Mouse (Mus musculus) monocyte, adult 2 months (primary cell): ENCODE measurements around the gene Dnah2.
"Not testable (repeated sequence)": the region's sequence is repeated elsewhere in the genome, so short reads cannot be mapped to it uniquely, and the experiment has no call there.

ENCODE experiments used
- DNase-seq, 2 experiments: peaks; one replicate each; pipeline ENCODE4 v3.0.0; 2022; ENCODE audit warnings: low spot score in 2 of 2, low read depth in 1 of 2

Dnah2 gene

DNA sequence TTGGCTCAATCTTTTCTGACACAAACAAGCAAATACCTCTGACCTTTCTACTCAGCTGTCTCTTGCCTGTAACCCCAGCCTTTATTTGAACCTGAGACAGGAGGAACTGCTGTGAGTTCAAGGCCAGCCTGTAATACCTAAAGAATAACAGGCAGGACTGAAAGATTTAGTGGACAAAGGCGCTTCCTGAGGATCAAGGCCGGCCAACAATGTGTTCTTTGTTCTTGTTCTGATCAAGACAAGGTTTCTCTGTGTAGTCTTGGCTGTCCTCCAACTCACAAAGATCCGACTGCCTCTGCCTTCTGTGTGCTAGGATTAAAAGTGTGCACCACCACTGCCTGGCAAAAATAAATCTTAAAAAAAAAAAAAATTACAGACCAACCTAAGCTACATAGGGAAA, 15.5 kb upstream of the Dnah2 start:
- no peak for DNase-seq

GRCm38 (mm10) chr11:69563373-69563772, 14.5 kb upstream of the Dnah2 start:
- no peak for DNase-seq

GRCm38 (mm10) chr11:69560896-69561854, 12.3 kb upstream of the Dnah2 start:
- no peak for DNase-seq

DNA sequence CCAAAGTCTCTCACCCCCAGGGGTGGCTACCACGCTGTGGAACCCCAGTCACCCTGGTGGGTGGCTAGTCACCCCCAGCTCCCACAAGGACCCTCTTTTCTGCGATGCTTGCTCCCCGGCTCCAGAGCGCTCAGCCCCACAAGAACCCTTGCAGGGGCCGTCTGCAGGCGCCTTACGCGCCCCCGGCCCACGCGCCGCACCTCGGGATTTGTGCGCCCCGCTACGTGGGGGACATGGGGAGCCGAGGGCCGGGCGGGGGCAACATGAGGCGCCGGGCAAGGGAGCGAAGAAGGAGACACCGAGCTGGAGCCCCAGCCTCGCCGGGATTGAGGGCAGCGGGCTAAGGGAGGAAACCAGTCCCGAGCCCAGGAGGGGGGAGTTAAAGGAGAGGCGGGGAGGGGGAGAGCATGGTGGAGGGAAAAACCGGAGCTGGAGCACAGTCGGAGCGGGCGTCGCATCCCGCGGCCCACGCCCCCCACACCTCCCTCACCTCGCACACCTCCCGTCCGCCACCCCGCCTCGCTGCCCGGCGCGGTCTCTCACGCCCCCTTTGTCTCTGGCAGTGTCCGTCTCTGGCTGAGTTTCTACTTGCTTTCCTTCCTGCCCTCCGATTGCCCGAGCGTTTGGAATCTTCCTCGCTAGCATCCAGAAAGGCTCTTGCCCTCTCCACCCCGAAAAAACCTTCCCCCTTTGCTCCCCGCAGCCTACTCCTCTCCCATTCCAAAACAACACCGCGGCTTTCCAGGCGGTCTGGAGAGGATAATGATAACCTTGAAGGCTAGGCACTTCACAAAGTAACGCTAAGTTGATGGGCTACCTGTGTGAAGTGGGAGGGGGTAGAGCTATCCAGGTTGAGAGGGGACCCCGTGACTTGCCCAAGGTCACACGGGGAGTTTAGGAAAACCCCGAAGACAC, 11.2 kb upstream of the Dnah2 start, which contains the start of gene Efnb3:
Gene Efnb3 (minus strand): TSS at position 355 of the 915 bp plus-strand sequence.
- no peak for DNase-seq

- no peak for DNase-seq
These were observed 10.3 kb upstream of the Dnah2 start for GRCm38 (mm10) chr11:69559183-69559582.

- DNase-seq, result no peak
These were observed 9.8 kb upstream of the Dnah2 start for GRCm38 (mm10) chr11:69558756-69559155.

- no peak for DNase-seq
These were observed 8.6 kb upstream of the Dnah2 start for GRCm38 (mm10) chr11:69557381-69557958.

- no peak for DNase-seq
These were observed 5.7 kb upstream of the Dnah2 start for GRCm38 (mm10) chr11:69554539-69555140.

GRCm38 (mm10) chr11:69553341-69553721, 4.4 kb upstream of the Dnah2 start:
- DNase-seq, result no peak

GRCm38 (mm10) chr11:69552622-69553340, 3.9 kb upstream of the Dnah2 start:
- no peak for DNase-seq

- DNase-seq, result no peak
These were observed 2.4 kb upstream of the Dnah2 start for GRCm38 (mm10) chr11:69551310-69551709.

DNA sequence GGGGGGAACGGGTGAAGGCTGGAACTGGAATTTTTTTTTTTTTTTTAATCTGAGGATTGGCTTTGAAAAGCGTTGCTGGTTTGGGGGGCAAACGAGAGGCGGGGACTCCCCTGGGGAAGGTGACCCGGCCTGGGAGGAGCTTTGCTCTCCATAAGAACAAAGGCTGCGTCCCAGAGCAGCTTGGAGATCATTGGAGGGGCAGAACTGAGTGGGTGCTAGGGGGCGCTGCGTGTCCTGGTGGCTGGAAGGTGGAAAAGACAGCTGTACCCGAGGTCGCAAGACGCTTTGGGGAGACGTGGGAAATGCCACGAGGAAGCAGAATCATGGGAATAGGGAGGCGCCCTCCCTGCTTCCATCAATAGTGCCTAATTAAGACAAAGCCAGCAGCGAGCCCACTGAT, 1.8 kb downstream of the Dnah2 start:
- no peak for DNase-seq

DNA sequence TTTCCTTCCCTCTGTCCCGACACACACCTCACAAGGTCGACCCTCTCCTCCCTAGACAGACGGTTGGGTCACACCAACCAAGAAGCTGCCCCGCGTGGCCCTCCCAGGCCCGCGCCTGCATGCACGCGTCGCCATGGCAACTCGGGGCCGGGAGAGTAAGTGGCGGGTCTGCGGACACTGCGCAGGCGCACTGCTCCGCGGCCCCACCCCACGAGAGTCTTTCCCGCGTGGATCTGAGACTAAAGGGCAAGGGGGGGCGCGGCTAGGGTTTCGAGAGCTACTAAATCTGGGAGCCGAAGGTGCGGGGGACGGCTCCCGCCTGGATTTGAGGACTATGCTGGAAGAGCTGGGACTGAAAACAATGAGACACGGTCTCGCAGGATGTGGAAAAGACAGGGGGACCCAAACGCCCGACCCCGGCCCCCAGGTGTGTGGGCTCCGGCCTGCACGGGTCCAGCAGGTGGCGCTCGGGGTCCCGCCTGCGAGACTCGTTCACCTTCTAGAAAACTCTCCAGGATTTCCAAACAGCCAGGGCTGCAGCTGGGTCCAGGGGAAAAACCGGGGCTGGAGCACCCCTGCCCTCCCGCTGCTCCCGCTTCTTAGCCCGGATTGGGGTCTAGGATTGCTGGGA, 2.4 kb downstream of the Dnah2 start:
- no peak for DNase-seq

DNA sequence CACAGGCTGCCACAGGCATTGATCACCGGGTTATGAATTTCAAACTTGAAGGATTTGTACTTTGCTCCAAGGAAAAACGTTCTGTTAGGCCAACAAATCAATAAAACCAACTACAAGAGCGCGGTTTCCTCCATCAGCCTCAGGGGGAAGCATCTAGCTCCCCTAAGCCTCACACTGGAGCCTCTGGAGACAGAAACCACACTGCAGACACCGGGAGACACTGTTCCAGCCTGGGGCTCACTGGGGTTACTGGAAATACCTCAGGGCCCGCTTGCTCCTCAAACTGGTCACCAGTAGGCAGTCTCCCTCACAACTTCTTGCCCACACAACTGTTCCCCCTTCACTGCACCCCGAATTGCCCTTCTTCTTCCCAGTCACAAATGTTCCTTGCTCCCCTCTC, 3.0 kb downstream of the Dnah2 start:
- DNase-seq, result no peak

DNA sequence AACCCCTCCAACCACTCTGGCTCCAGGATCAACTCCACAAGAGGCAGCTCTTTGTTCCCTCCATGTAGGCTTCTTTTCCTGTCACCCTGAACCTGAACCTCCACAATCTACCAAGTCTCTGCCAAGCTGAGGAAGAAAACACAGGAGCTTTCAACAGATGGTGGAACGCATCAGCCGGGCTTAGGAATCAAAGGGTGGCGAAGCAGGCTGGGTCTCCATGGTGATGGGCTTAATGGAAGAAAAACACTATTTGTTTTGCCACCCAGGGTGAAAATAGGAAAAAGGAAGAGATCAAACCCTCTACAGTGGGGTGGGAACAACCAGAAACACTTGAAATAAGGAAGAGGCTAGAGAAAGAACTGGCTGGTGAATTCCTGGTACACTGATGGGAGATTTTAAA, 5.3 kb downstream of the Dnah2 start:
- DNase-seq, result no peak

DNA sequence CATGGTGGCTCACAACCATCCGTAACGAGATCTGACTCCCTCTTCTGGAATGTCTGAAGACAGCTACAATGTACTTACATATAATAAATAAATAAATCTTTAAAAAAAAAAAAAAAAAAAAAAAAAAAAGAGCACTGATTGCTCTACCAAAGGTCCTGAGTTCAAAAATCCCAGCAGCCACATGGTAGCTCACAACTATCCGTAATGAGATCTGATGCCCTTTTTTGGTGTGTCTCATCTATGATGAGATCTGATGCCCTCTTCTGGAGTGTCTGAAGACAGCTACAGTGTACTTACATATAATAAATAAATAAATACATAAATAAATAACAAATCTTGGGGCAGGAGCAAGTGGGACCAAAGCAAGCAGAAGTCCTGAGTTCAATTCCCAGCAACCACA, 7.2 kb downstream of the Dnah2 start:
- DNase-seq, result not testable (repeated sequence)

- DNase-seq, result no peak
These were observed 8.2 kb downstream of the Dnah2 start for GRCm38 (mm10) chr11:69540700-69541099.

DNA sequence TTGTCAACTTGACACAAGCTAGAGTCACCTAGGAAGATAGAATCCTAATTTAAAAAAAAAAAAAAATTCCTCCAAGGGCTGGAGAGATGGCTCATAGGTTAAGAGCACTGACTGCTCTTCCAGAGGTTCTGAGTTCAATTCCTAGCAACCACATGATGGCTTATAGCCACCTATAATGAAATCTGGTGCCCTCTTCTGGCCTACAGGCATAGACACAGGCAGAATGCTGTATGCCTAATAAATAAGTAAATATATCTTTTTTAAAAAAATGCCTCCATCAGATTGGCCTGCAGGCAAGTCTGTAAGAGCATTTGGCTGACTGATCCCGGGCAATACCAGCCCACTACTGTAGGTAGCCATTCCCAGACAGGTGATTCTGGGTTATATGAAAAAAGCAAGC, 13.9 kb downstream of the Dnah2 start:
- no peak for DNase-seq

GRCm38 (mm10) chr11:69532480-69533150, 16.3 kb downstream of the Dnah2 start:
- DNase-seq, result no peak
